In the genomic region with DNA sequence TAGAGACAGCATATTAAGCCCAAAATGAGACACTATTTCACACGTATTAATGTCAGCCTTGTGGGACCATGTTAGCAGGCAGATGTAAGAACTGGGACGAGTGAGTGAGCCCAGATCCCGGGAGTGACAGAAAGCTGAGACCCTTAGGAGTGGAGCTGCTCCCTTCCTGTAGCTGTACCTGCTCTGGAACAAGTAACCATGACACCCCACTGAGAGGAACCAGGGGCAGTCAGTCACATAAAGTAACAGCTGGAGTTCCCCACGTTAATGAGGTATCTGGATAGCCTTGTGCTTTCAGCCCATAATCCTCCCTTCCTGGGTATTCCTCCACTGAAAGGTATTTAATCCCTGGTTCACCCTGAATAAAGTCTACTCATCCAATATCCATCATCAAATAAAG, we compare ENCODE assay signal across 23 mouse cellular contexts. TPM values are rescaled to one million over a fixed set of nuclear protein-coding genes. Genes with fewer than 3 reads are reported as not detected.
A peak's percentile ranks its signal among the peaks of the same experiment; 100 is the strongest.
DNase-seq lines count a peak whose midpoint lies in the region; ATAC-seq and TF ChIP-seq lines count a peak whose summit lies in the region.
"Had no signal": no experiment of that assay in that cellular context is flagged by ENCODE, and none has a peak within 500 bp of the region (broad histone marks: within the 10 kb centered on the region; RNA-seq: fewer than 3 reads in every experiment).

No protein-coding gene starts in this region.

- 41% methylated on average over 4 of the region's 4 CpGs for WGBS in intestine, embryonic 14.5 days
- WGBS in intestine, embryonic 15.5 days: 52% methylated on average over 4 of the region's 4 CpGs
- 46% methylated on average over 4 of the region's 4 CpGs for WGBS in stomach, embryonic 14.5 days
- WGBS in stomach, postnatal 0 days: 56% methylated on average over 4 of the region's 4 CpGs

- ATAC-seq in intestine, embryonic 14.5 days (replicated peaks; ENCODE audit: low FRiP score, low TSS enrichment, low read depth): peak; percentile 51; the same call in 1 of the 2 replicates
- ATAC-seq in intestine, embryonic 15.5 days: no peak
- ATAC-seq in stomach, embryonic 14.5 days (ENCODE audit: insufficient number of reproducible peaks, insufficient read depth, low FRiP score, low read depth): 0 out of 2 replicates have a peak, but pooled peaks have one; percentile 26
- no peak for ATAC-seq in stomach, postnatal 0 days (ENCODE audit: low FRiP score, low TSS enrichment)
- ATAC-seq: CD4-positive, CD25-positive, alpha-beta regulatory T cell, adult 4 months; forebrain, embryonic 13.5 days; forebrain, embryonic 15.5 days; forebrain, postnatal 0 days; Patski had no signal

- peaks cover 11% of the 10 kb centered on the region; the same call in 1 of the 2 replicates for H3K4me1 ChIP-seq in intestine, embryonic 14.5 days (replicated peaks; ENCODE audit: control insufficient read depth, insufficient read depth, low read length)
- H3K4me1 ChIP-seq in intestine, embryonic 15.5 days (replicated peaks): no peaks in the 10 kb centered on the region; the same call in 1 of the 2 replicates
- peaks cover 12% of the 10 kb centered on the region; the same call in 1 of the 2 replicates for H3K4me1 ChIP-seq in stomach, embryonic 14.5 days (ENCODE audit: control insufficient read depth, insufficient read depth, low read length)
- H3K4me1 ChIP-seq in stomach, postnatal 0 days (replicated peaks; ENCODE audit: control insufficient read depth, insufficient read depth): no peaks in the 10 kb centered on the region
- H3K4me1 ChIP-seq: embryonic facial prominence, embryonic 10.5 days; embryonic facial prominence, embryonic 12.5 days; forebrain, embryonic 13.5 days; forebrain, embryonic 15.5 days had no signal

- no peak overlapping the region for H3K4me2 ChIP-seq in intestine, embryonic 14.5 days (ENCODE audit: low read length)
- H3K4me2 ChIP-seq in intestine, embryonic 15.5 days (replicated peaks): no peak overlapping the region
- H3K4me2 ChIP-seq in stomach, embryonic 14.5 days (replicated peaks; ENCODE audit: low read depth, low read length): no peak overlapping the region
- no peak overlapping the region for H3K4me2 ChIP-seq in stomach, postnatal 0 days (replicated peaks; ENCODE audit: low read depth)
- H3K4me2 ChIP-seq: embryonic facial prominence, embryonic 12.5 days; forebrain, embryonic 13.5 days; forebrain, embryonic 15.5 days had no signal

- H3K9ac ChIP-seq in intestine, embryonic 14.5 days (ENCODE audit: low read length): no peak overlapping the region
- no peak overlapping the region for H3K9ac ChIP-seq in intestine, embryonic 15.5 days
- H3K9ac ChIP-seq in stomach, embryonic 14.5 days (replicated peaks; ENCODE audit: low read depth, low read length): no peak overlapping the region
- no peak overlapping the region for H3K9ac ChIP-seq in stomach, postnatal 0 days (ENCODE audit: low read length)
- H3K9ac ChIP-seq: embryonic facial prominence, embryonic 12.5 days; forebrain, embryonic 13.5 days; forebrain, embryonic 15.5 days; forebrain, postnatal 0 days had no signal

- no peak for TF ChIP-seq CTCF in stomach, postnatal 0 days (IDR thresholded peaks at IDR 0.05; ENCODE audit: low read depth)

- H3K4me3 ChIP-seq in intestine, embryonic 14.5 days (ENCODE audit: low read depth, low read length): no peak overlapping the region
- H3K4me3 ChIP-seq in intestine, embryonic 15.5 days (replicated peaks): no peak overlapping the region
- no peak overlapping the region for H3K4me3 ChIP-seq in stomach, embryonic 14.5 days (ENCODE audit: low read depth, low read length)
- H3K4me3 ChIP-seq in stomach, postnatal 0 days (ENCODE audit: low read depth, low read length): no peak overlapping the region
- H3K4me3 ChIP-seq: embryonic facial prominence, embryonic 10.5 days; embryonic facial prominence, embryonic 12.5 days; forebrain, embryonic 13.5 days; forebrain, embryonic 15.5 days had no signal

- no peak for DNase-seq in intestine, embryonic 14.5 days (ENCODE audit: low spot score)
- no peak for DNase-seq in stomach, postnatal 0 days (ENCODE audit: low spot score)
- no peak for DNase-seq in layer of hippocampus, postnatal 36 days
- DNase-seq: adrenal gland, adult 2 months; adrenal gland, postnatal 10 days; adrenal gland, postnatal 25 days; B cell, adult 2 months; cerebellum, adult 11 months; cerebellum, adult 18-20 months; cerebellum, adult 8-10 months; cerebellum, adult 9-11 months; cerebellum, postnatal 14 days; forebrain, postnatal 0 days had no signal

- no peak overlapping the region for H3K27ac ChIP-seq in intestine, embryonic 14.5 days (ENCODE audit: low read depth)
- H3K27ac ChIP-seq in intestine, embryonic 15.5 days: no peak overlapping the region
- no peak overlapping the region; the same call in 1 of the 2 replicates for H3K27ac ChIP-seq in stomach, embryonic 14.5 days (ENCODE audit: low read length)
- H3K27ac ChIP-seq in stomach, postnatal 0 days (replicated peaks): no peak overlapping the region
- H3K27ac ChIP-seq: embryonic facial prominence, embryonic 10.5 days; embryonic facial prominence, embryonic 12.5 days; forebrain, embryonic 13.5 days; forebrain, embryonic 15.5 days had no signal

- H3K36me3 ChIP-seq in intestine, embryonic 14.5 days (ENCODE audit: control insufficient read depth, insufficient read depth, low read length): no peaks in the 10 kb centered on the region
- H3K36me3 ChIP-seq in intestine, embryonic 15.5 days: no peaks in the 10 kb centered on the region
- no peaks in the 10 kb centered on the region for H3K36me3 ChIP-seq in stomach, embryonic 14.5 days (ENCODE audit: control insufficient read depth, insufficient read depth, low read length)
- H3K36me3 ChIP-seq in stomach, postnatal 0 days (ENCODE audit: control insufficient read depth, insufficient read depth, low read length): no peaks in the 10 kb centered on the region
- H3K36me3 ChIP-seq: embryonic facial prominence, embryonic 10.5 days; embryonic facial prominence, embryonic 12.5 days; forebrain, embryonic 15.5 days; G1E had no signal

- TF ChIP-seq EP300 in stomach, postnatal 0 days (optimal IDR thresholded peaks at IDR 0.05): no peak

- no peaks in the 10 kb centered on the region; the same call in 1 of the 2 replicates for H3K9me3 ChIP-seq in intestine, embryonic 14.5 days (ENCODE audit: control insufficient read depth, low read length)
- no peaks in the 10 kb centered on the region for H3K9me3 ChIP-seq in intestine, embryonic 15.5 days
- no peaks in the 10 kb centered on the region for H3K9me3 ChIP-seq in stomach, embryonic 14.5 days (ENCODE audit: control insufficient read depth, low read depth, low read length)
- no peaks in the 10 kb centered on the region for H3K9me3 ChIP-seq in stomach, postnatal 0 days (ENCODE audit: control insufficient read depth, low read length)
- H3K9me3 ChIP-seq: embryonic facial prominence, embryonic 12.5 days; forebrain, embryonic 13.5 days; forebrain, embryonic 15.5 days had no signal

- no peaks in the 10 kb centered on the region for H3K27me3 ChIP-seq in intestine, embryonic 14.5 days (replicated peaks; ENCODE audit: control insufficient read depth, insufficient read depth, low read length)
- H3K27me3 ChIP-seq in intestine, embryonic 15.5 days (replicated peaks): no peaks in the 10 kb centered on the region
- H3K27me3 ChIP-seq in stomach, embryonic 14.5 days (ENCODE audit: control insufficient read depth, insufficient read depth, low read length): no peaks in the 10 kb centered on the region
- H3K27me3 ChIP-seq in stomach, postnatal 0 days (ENCODE audit: control insufficient read depth, insufficient read depth, low read length): no peaks in the 10 kb centered on the region
- H3K27me3 ChIP-seq: CH12.LX; embryonic facial prominence, embryonic 12.5 days; forebrain, embryonic 13.5 days; forebrain, embryonic 15.5 days had no signal

RNA-seq across cellular contexts. Expression of a gene that starts 13.3 kb away (rescaled TPM):
- 109 and 112 TPM in 2 replicates for polyA plus RNA-seq in intestine, embryonic 14.5 days (2014; fragmentation: Nextera tagmentation; extraction: Ambion mirVana)
- 135 and 141 TPM in 2 replicates for polyA plus RNA-seq in intestine, embryonic 15.5 days (2015; fragmentation: Nextera tagmentation; extraction: Ambion mirVana)
- polyA plus RNA-seq in stomach, embryonic 14.5 days (2014; fragmentation: Nextera tagmentation; extraction: Ambion mirVana): 89.2 and 91.9 TPM in 2 replicates
- 79.5 and 80.7 TPM in 2 replicates for polyA plus RNA-seq in stomach, postnatal 0 days (2015; fragmentation: Nextera tagmentation; extraction: Ambion mirVana)
- total RNA-seq in layer of hippocampus, postnatal 36 days (2021): 100 to 1,000 TPM in 1 of 2 experiments, 10 to 100 TPM in 1; 93.1 to 101 TPM

RNA-seq across cellular contexts. Expression of a gene that starts 41.1 kb away (rescaled TPM):
- 18.2 and 18.7 TPM in 2 replicates for polyA plus RNA-seq in intestine, embryonic 14.5 days (2014; fragmentation: Nextera tagmentation; extraction: Ambion mirVana)
- 9.6 and 10.0 TPM in 2 replicates for polyA plus RNA-seq in intestine, embryonic 15.5 days (2015; fragmentation: Nextera tagmentation; extraction: Ambion mirVana)
- 31.0 and 34.4 TPM in 2 replicates for polyA plus RNA-seq in stomach, embryonic 14.5 days (2014; fragmentation: Nextera tagmentation; extraction: Ambion mirVana)
- 4.6 and 5.8 TPM in 2 replicates for polyA plus RNA-seq in stomach, postnatal 0 days (2015; fragmentation: Nextera tagmentation; extraction: Ambion mirVana)
- total RNA-seq in layer of hippocampus, postnatal 36 days (2021): 1 to 10 TPM; 3.1 to 3.3 TPM
- total RNA-seq: CH12.LX had no signal
- polyA plus RNA-seq: CD4-positive, CD25-positive, alpha-beta regulatory T cell, adult 4 months; G1E; Patski had no signal

Comparison
In these comparisons a context has a peak if more than half of its experiments do, and no peak if none do; other contexts are left out.
1. ATAC-seq: peak in intestine, embryonic 14.5 days (single experiment) and stomach, embryonic 14.5 days (single experiment); none in intestine, embryonic 15.5 days (single experiment) and stomach, postnatal 0 days (single experiment).